Mouse (Mus musculus) cerebellum, adult 11-12 months (tissue): ENCODE measurements around the gene Dohh.

Source experiments
- DNase-seq: peaks from one replicate; pipeline ENCODE4 v3.0.0; 2022

Gene Dohh

GRCm38 (mm10) chr10:81406504-81407440, 22.5 kb downstream of the Dohh start:
- DNase-seq, result peak; percentile 69

GRCm38 (mm10) chr10:81407539-81408423, 23.6 kb downstream of the Dohh start:
- DNase-seq, result peak; percentile 89

- DNase-seq, result no peak
Observed at GRCm38 (mm10) chr10:81408424-81408729, 24.1 kb downstream of the Dohh start.

- peak; percentile 78 for DNase-seq
Observed at GRCm38 (mm10) chr10:81408871-81409291, 24.7 kb downstream of the Dohh start.

- peak; percentile 65 for DNase-seq
Observed at GRCm38 (mm10) chr10:81409330-81409729, 25.1 kb downstream of the Dohh start.

- DNase-seq, result peak; percentile 63
Observed at GRCm38 (mm10) chr10:81410350-81410749, 26.1 kb downstream of the Dohh start.

- no peak for DNase-seq
Observed at GRCm38 (mm10) chr10:81410981-81411380, 26.8 kb downstream of the Dohh start.

- peak; percentile 93 for DNase-seq
Observed at GRCm38 (mm10) chr10:81411471-81412400, 27.5 kb downstream of the Dohh start.

- peak; percentile 75 for DNase-seq
Observed at GRCm38 (mm10) chr10:81412586-81413309, 28.5 kb downstream of the Dohh start.

GRCm38 (mm10) chr10:81413310-81414261, 29.4 kb downstream of the Dohh start:
- DNase-seq, result peak; percentile 90

GRCm38 (mm10) chr10:81414682-81415081, 30.5 kb downstream of the Dohh start:
- DNase-seq, result no peak

- DNase-seq, result no peak
Observed at GRCm38 (mm10) chr10:81415146-81415545, 30.9 kb downstream of the Dohh start.

GRCm38 (mm10) chr10:81415549-81416310, 31.5 kb downstream of the Dohh start:
- peak; percentile 81 for DNase-seq

GRCm38 (mm10) chr10:81416581-81417226, 32.5 kb downstream of the Dohh start:
- DNase-seq, result peak; percentile 97

- peak; percentile 73 for DNase-seq
Observed at GRCm38 (mm10) chr10:81417227-81418215, 33.3 kb downstream of the Dohh start.

GRCm38 (mm10) chr10:81418216-81419070, 34.2 kb downstream of the Dohh start:
- DNase-seq, result peak; percentile 54
